Mouse (Mus musculus) cerebellum, postnatal 25 days (tissue): ENCODE results near the gene Fcrls.

Experiments used
- DNase-seq, 2 experiments: peaks; one replicate each; pipeline ENCODE4 v3.0.0; 2021; ENCODE audit warnings: mixed read lengths in 2 of 2

Fcrls gene

DNA sequence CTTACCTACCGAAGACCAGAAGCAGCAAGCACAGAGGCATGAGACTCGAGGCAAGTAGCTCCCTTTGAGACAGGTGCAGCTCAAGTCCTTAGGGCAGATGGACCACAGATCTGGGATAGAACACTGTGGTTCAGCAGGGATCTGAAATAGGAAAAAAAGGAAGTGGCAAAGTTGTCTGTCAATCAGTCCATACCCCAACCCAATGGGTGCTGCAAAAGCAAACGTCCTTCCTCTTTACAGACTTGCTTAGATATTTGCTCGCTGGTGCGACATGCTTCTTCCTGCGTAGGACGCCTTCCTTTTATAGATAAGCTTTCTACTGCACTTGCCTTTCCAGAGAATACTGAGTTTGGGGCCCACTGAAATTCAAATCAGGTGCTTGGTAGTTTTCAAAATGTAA, at the start of gene Fcrls:
TSS of gene Fcrls (minus strand) at position 303 of the 400 bp plus-strand sequence.
- DNase-seq, result no peak

DNA sequence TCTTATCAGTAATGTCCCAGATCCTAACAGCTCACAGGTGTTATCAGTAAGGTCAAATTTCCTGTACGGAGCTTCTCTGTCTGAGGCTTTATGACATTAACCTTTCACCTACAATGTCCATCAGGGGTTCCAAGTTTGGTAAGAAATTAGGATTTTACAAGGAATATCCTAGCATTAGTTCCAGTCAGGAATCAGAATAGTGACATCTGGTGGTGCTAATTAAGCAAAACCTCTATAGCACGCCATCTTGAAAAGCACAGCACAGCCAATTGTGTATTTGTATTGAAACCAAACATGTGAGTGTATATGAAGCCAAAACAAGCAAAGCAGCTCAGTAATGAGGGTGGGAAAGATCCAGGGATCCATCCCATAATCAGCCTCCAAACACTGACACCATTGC, 46.4 kb upstream of the Fcrls start:
- DNase-seq, result no peak

DNA sequence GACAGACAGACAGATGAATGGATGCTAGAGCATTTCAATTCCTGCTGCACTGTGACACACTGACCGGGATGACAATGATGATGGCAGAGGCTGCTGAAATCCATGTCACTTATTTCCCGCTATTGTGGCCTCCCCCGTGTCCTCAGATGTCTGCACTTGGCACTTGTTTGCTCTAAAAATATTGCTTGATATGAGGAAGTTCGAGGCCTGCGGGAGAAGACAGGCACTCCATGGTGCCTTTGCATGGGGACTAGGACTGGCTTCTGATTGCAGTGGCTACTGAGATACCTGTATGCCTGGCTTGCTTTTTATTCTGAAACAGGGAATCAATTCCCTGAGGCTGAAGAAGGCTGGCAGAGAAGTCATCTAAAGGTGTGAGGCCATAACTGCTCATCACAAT, 36.4 kb upstream of the Fcrls start:
- DNase-seq, result no peak

DNA sequence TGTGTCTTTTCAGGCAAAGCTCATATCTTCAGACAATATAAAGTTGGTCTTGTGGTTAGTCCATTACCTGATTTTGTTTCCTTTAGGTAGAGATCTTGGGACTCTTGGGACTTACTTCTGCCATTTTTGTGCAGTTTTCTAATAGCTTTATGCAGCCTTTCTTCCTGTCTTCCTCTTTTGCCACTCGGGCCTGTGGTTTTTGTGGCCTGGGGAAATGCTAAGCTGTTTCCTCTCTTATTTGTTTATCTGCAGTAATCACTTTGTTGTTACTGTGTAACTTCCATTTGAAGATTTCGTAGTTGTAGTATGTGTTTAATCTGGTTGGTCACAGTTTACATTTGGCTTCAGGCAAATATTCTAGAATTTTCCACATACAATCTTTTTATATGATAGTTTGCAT, 10.8 kb upstream of the Fcrls start:
- no peak for DNase-seq

DNA sequence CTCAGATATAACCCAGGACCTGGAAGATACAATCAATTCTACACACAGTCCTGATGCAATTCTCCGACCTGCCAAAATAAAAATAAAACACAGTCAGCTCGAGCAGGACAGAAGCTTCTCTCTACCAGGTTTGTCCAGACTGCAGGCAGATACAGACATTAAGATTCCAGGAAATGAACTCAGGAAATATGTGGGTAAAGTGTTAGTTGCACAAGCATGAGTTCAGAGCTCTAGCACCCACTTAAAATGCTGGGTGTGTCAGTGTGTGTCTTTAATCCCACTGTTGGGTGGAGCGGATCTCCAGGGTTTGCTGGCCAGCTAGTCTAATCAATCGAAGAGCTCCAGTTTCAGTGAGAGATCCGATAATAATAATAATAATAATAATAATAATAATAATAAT, 3.0 kb upstream of the Fcrls start:
- no peak for DNase-seq

DNA sequence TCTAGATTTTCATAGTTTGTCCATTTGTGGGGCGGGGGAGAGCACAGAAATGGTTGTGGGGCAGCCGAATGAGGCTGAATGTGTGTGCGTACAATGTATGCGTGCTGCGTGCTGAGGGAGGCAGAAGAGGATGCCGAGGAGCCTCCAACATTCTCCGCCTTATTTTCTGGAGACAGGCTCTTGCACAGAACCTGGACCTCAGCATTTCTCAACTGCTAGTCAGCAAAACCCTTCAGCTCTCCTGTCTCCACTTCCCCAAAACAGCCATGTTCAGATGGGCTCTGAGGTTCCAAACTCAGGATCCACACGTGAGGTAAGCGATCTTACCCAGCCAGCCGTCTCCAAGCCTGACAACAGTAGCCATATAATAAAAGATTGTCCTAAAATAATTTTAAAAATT, 8.3 kb downstream of the Fcrls start:
- no peak for DNase-seq

DNA sequence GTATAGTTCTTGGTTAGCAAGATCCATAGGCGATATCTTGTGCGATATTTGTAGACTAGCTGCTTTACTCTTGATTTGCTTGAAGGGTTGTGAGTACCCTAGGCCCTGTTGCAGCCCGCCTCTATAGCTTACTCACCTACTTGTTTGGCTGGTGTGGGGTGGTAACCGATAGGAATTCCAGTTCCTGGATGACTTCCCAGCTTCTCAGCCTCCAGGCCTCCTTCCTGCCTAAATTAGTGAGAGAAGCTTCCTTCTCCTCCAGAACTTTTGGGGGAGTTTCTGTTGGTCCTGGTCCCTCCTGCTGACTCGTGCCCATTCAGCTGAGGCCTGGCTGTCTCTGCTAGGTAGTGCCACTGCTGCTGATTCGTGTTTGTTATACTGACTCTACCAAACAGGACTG, 14.0 kb downstream of the Fcrls start:
- no peak for DNase-seq

DNA sequence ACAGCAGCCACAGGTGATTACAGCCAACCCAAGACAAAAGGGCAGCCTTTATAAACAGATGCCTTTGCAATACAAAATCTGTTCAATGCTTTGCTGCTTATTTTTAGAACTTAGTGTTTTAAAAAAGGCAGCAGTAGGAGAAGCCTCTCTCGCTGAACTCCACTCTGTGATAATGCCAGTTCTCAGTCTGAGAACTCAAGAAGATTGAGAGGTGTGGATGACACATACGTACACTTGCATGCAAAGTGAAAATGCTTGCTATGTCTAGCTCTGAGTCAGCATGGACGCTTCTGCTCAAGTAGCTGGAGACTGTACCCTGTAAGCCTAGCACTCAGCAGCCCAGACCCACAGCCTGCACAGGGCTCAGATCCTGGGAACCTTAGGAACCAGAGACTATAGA, 16.2 kb downstream of the Fcrls start:
- no peak for DNase-seq

DNA sequence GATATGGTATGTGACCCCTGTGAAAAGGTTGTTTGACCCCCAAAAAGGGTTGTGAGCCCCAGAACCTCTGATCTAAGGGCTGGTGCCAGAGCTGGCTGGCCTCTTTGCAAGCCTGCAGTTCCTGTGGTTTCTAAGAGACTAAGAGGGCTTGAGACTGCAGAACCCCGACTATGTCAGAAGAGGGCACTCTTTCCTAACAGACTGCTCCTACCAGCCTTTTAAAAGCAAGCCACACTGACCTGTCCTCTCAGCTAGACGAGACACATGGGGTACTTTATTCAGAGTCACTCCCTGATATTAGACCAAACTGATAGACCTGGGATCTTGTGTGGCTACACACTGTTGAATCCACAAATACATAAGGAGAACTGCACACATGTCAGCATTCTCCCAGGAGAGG, 19.9 kb downstream of the Fcrls start:
- DNase-seq, result peak; percentile 10 to 40

DNA sequence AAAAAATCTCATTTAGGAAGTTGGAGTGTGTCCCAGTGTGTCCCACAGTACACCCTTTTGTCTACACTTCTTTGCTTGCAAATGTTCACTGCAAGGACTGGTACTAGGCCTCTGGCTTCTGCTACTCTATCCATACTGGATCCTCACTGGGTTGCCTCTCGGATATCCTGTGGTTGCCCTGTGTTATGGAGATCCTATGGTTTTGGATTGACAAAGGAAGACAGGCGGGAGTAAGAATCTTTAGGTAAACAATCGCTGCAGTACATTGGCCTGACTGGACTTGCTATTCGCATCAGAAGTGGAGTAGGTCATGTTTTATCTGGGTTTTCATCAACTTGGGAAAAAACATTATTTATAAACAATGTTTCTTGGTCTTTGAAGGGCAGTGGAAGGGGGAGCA, 22.6 kb downstream of the Fcrls start:
- DNase-seq, result no peak

DNA sequence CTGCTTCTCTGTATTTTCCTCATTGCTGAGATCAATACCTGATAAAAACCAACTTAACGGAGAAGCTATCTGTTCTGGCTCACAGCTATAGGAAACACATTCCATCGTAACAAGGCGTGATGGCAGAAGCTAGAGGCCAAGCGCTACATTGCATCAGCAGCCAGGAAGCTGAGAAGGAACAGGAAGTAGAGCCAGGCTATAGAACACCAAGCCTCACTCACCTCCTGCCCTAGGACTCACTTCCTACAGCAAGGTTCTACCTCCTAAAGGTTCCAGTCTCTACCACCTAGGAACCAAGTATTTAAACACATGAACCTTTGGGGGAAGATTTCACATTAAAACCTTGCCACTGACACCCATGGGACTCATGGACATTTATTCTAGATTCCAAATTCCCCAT, 39.9 kb downstream of the Fcrls start:
- DNase-seq, result no peak

DNA sequence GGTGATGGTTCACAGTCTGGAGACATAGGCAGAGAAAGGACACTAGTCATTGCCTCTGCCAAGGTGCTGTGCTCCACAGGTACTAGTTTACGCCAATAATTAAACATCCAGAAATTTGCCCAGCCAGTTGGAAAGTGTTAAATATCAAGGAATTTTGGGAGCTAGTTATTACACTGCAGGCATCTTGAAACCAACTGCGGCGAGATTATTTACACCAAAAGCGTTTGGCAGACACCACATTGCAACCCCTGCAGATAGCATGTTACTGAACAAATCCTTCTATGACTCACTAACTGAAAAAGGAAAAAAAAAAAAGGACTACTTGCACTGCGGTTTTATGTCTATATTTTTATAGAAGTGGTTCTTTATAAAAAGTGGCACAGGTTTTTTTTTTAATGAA, 41.2 kb downstream of the Fcrls start:
- peak in 1 of 2 experiments; percentile 3 for DNase-seq

DNA sequence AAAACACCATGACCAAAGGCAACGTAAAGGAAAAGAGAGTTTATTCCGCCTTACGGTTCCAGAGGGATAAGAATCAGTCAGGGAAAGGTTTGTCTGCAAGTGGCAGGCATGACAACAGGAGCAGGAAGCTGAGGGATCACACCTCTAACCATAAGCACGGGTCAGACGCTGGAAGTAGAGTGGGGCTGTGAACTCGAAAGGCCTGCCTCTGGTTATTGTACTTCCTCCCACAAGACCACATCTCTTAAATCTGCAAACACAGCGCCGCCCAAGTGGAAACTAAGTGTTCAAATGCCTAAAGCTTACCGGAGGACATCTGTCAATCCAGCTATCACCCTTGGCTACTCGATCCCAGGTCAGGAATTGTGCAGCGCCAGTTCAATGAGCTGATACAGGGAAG, 48.4 kb downstream of the Fcrls start:
- DNase-seq, result no peak

DNA sequence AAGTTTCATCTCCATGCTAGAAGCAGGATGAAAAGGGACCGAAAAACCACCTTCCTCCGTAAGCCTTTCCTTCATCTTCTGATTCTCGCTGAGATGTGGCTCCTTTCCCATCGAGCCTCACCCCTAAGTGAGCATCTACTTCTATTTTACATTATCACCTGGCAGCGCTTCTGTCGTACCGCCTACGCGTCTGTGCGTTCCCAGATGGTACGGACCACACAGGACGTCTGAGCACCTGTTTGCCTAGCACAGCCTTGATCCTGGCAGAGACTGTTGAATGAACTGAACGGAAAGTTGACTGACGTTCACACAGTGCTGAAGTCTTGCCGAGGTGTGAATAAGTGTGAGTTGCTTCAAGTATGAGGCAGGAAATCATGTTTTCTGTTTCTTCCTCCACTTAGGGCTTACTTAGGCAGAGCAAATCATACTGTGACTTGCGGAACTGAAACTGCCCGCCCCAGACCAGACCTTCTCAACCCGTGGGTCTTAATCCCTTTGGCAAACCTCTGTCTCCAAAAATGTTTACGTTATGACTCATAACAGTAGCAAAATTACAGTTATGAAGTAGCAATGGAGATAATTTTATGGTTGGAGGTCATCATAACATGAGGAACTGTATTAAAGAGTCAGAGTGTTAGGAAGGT, 49.2 kb downstream of the Fcrls start:
- DNase-seq, result no peak

DNA sequence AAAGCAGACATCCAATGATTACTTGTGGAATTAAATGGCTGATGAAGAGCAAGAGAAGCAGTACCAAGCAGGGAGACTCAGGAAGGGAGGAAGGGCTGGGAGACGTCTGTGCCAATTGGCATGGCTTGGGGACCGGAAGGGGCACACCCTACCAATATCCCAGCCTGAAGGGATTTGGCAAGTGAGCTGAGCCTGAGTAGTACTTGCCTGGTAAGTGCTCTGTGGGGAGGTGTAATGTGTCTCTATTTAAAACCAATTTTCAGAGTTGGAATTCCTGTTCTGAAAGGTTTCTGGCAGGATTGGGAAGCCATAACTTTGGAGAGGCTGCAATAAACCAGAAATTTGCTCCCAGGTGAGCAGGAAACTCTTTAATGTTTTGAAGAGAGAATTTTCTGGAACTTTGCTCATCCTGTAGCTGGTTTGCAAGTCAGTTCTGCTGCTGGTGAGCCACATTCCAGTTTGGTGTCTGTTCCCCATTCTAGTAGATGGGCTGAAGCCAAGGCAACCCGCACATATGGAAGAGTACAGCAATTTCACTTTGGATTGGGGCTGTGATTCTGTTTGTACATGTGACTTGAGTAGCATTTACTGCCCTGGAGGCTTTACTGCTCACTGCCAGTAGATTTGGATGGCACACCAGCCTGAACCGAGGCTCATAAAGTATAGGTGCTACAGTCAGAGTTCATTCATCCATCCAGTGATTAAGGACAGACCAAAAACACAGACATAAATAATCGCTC, 57.0 kb downstream of the Fcrls start:
- no peak for DNase-seq
